In genomic region chr9:41999498-42000473, GRCm38 (mm10) we compare ENCODE assay signal across 8 mouse cellular contexts.
DNase-seq lines count a peak whose midpoint lies in the region; ATAC-seq lines count a peak whose summit lies in the region.

No protein-coding gene starts in this region.

- no peaks in the 10 kb centered on the region for H3K27me3 ChIP-seq in forebrain, embryonic 10.5 days (ENCODE audit: poor library complexity, severe bottlenecking)
- no peaks in the 10 kb centered on the region for H3K27me3 ChIP-seq in forebrain, embryonic 11.5 days (ENCODE audit: control insufficient read depth, insufficient read depth, low read length)
- no peaks in the 10 kb centered on the region for H3K27me3 ChIP-seq in hindbrain, embryonic 14.5 days (ENCODE audit: control insufficient read depth, insufficient read depth, low read length)
- H3K27me3 ChIP-seq in lung, embryonic 16.5 days (ENCODE audit: control insufficient read depth, insufficient read depth, low read depth, low read length), result no peaks in the 10 kb centered on the region

- no peaks in the 10 kb centered on the region for H3K9me3 ChIP-seq in forebrain, embryonic 10.5 days
- no peaks in the 10 kb centered on the region for H3K9me3 ChIP-seq in forebrain, embryonic 11.5 days (ENCODE audit: control insufficient read depth, low read length)
- H3K9me3 ChIP-seq in hindbrain, embryonic 14.5 days (ENCODE audit: control insufficient read depth, low read length), result no peaks in the 10 kb centered on the region
- H3K9me3 ChIP-seq in lung, embryonic 16.5 days (ENCODE audit: control insufficient read depth, low read length), result no peaks in the 10 kb centered on the region

- WGBS in forebrain, embryonic 10.5 days, result 75% methylated on average over 12 of the region's 12 CpGs
- 74% methylated on average over 12 of the region's 12 CpGs for WGBS in forebrain, embryonic 11.5 days
- 68% methylated on average over 12 of the region's 12 CpGs for WGBS in hindbrain, embryonic 14.5 days
- WGBS in lung, embryonic 16.5 days, result 66% methylated on average over 12 of the region's 12 CpGs

- ATAC-seq in forebrain, embryonic 11.5 days (replicated peaks; ENCODE audit: low FRiP score), result no peak
- ATAC-seq in hindbrain, embryonic 14.5 days (ENCODE audit: low FRiP score), result 0 out of 2 replicates have a peak, but pooled peaks have one; percentile 43
- peak; percentile 26; the same call in 1 of the 2 replicates for ATAC-seq in lung, embryonic 16.5 days (ENCODE audit: low read depth)

- no peak overlapping the region for H3K4me3 ChIP-seq in forebrain, embryonic 10.5 days
- H3K4me3 ChIP-seq in forebrain, embryonic 11.5 days (ENCODE audit: low read depth, low read length), result no peak overlapping the region
- no peak overlapping the region for H3K4me3 ChIP-seq in hindbrain, embryonic 14.5 days (replicated peaks; ENCODE audit: low read length)
- no peak overlapping the region for H3K4me3 ChIP-seq in lung, embryonic 16.5 days (ENCODE audit: low read length)

- DNase-seq in forebrain, embryonic 10.5 days (ENCODE audit: extremely low spot score, low spot score), result peak; percentile 45
- DNase-seq in forebrain, embryonic 11.5 days (ENCODE audit: low spot score), result no peak
- DNase-seq in urinary bladder, postnatal 25 days (ENCODE audit: low spot score), result peak; percentile 49
- no peak for DNase-seq in urinary bladder, postnatal 10 days (ENCODE audit: low spot score)
- peak; percentile 79 for DNase-seq in embryo, embryonic 11 days
- DNase-seq in hindbrain, embryonic 14.5 days (ENCODE audit: low spot score), result peak; percentile 83
- peak; percentile 83 for DNase-seq in retina, embryonic 14.5 days (ENCODE audit: low spot score)

- no peak overlapping the region for H3K9ac ChIP-seq in forebrain, embryonic 11.5 days (ENCODE audit: low read length)
- H3K9ac ChIP-seq in hindbrain, embryonic 14.5 days, result no peak overlapping the region
- H3K9ac ChIP-seq in lung, embryonic 16.5 days (ENCODE audit: low read length), result no peak overlapping the region

- H3K4me2 ChIP-seq in forebrain, embryonic 11.5 days (ENCODE audit: low read depth, low read length, severe bottlenecking), result no peak overlapping the region
- H3K4me2 ChIP-seq in hindbrain, embryonic 14.5 days (replicated peaks), result no peak overlapping the region
- no peak overlapping the region for H3K4me2 ChIP-seq in lung, embryonic 16.5 days (ENCODE audit: low read depth, low read length)

- H3K27ac ChIP-seq in forebrain, embryonic 10.5 days, result peak overlapping the region; percentile 56
- no peak overlapping the region for H3K27ac ChIP-seq in forebrain, embryonic 11.5 days (ENCODE audit: low read depth, low read length)
- H3K27ac ChIP-seq in hindbrain, embryonic 14.5 days, result no peak overlapping the region
- H3K27ac ChIP-seq in lung, embryonic 16.5 days (ENCODE audit: low read length), result no peak overlapping the region

- peaks cover 9% of the 10 kb centered on the region for H3K4me1 ChIP-seq in forebrain, embryonic 10.5 days
- peaks cover 2% of the 10 kb centered on the region; the same call in 1 of the 2 replicates for H3K4me1 ChIP-seq in forebrain, embryonic 11.5 days (replicated peaks; ENCODE audit: control insufficient read depth, insufficient read depth, low read length)
- H3K4me1 ChIP-seq in hindbrain, embryonic 14.5 days (replicated peaks; ENCODE audit: control insufficient read depth, insufficient read depth, low read length), result no peaks in the 10 kb centered on the region
- no peaks in the 10 kb centered on the region for H3K4me1 ChIP-seq in lung, embryonic 16.5 days (replicated peaks; ENCODE audit: control insufficient read depth, insufficient read depth, low read length)

- H3K36me3 ChIP-seq in forebrain, embryonic 10.5 days (replicated peaks), result no peaks in the 10 kb centered on the region
- H3K36me3 ChIP-seq in forebrain, embryonic 11.5 days (ENCODE audit: control insufficient read depth, insufficient read depth, low read length), result no peaks in the 10 kb centered on the region
- H3K36me3 ChIP-seq in hindbrain, embryonic 14.5 days (replicated peaks; ENCODE audit: control insufficient read depth, insufficient read depth), result peaks cover 19% of the 10 kb centered on the region
- H3K36me3 ChIP-seq in lung, embryonic 16.5 days (ENCODE audit: control insufficient read depth, insufficient read depth, low read length), result no peaks in the 10 kb centered on the region

Comparison
In these comparisons a context has a peak if more than half of its experiments do, and no peak if none do; other contexts are left out.
1. DNase-seq: peak in forebrain, embryonic 10.5 days (single experiment), urinary bladder, postnatal 25 days (single experiment), embryo, embryonic 11 days (single experiment), hindbrain, embryonic 14.5 days (single experiment) and retina, embryonic 14.5 days (single experiment); none in forebrain, embryonic 11.5 days (single experiment) and urinary bladder, postnatal 10 days (single experiment).